Mouse (Mus musculus) brain, embryonic 14.5 days (tissue): ENCODE data around the gene Gm4763. TPM values are rescaled to one million over a fixed set of nuclear protein-coding genes. Genes with fewer than 3 reads are reported as not detected.

Source experiments
- DNase-seq: peaks from one replicate; pipeline ENCODE4 v3.0.0-alpha.2; 2011; ENCODE audit warnings: low read depth
- CTCF ChIP-seq: fragments of 200-500 bp; IDR thresholded peaks from 2 replicates; pipeline ENCODE4 v1.5.1; 2012; ENCODE audit warnings: inconsistent platforms, mild to moderate bottlenecking, moderate library complexity, borderline replicate concordance; ENCODE audit not compliant: insufficient read depth, insufficient read length; ENCODE audit errors: extremely low read depth
- POLR2A ChIP-seq: fragments of 200-500 bp; IDR thresholded peaks from 2 replicates; pipeline ENCODE4 v1.6.1; 2012; ENCODE audit warnings: mild to moderate bottlenecking, inconsistent platforms, borderline replicate concordance; ENCODE audit not compliant: poor library complexity, insufficient read depth, insufficient read length, severe bottlenecking; ENCODE audit errors: extremely low read depth
- polyA plus RNA-seq: library from polyadenylated mRNA; depleted of rRNA; stranded (reverse); fragments of >200 nt; gene quantifications from 2 replicates; pipeline ENCODE4 v1.2.3, GENCODE M21; 2012; rRNA removed

The Gm4763 gene
- polyA plus RNA-seq, 1 experiment: not detected

- no peak for DNase-seq
- TF ChIP-seq CTCF (no peak), POLR2A (no peak)
These were observed 50.1 kb downstream of the Gm4763 start, which contains the start of gene Tex101 for GRCm38 (mm10) chr7:24676575-24676974. Gene Tex101, minus strand, starts transcription at chr7:24676675.

- no peak for DNase-seq
- TF ChIP-seq POLR2A (no peak), CTCF (no peak)
These were observed 54.7 kb downstream of the Gm4763 start for GRCm38 (mm10) chr7:24671944-24672439.

Other genes starting within 250 kb of the Gm4763 start
- 178 and 268 TPM in 2 replicates for gene Cadm4, start 244.9 kb downstream of the Gm4763 start, polyA plus RNA-seq
- 269 and 420 TPM in 2 replicates for gene Zfp428, start 219.9 kb downstream of the Gm4763 start, polyA plus RNA-seq
- not detected in 2 replicates for gene AC161166.1, start 214.5 kb downstream of the Gm4763 start, polyA plus RNA-seq
- 55.4 and 66.4 TPM in 2 replicates for gene Irgq, start 196.2 kb downstream of the Gm4763 start, polyA plus RNA-seq
- gene Pinlyp, start 180.8 kb downstream of the Gm4763 start, polyA plus RNA-seq: 0.21 and 0.34 TPM in 2 replicates
- 71.6 and 84.1 TPM in 2 replicates for gene Xrcc1, start 180.6 kb downstream of the Gm4763 start, polyA plus RNA-seq
- gene Ethe1, start 139.4 kb downstream of the Gm4763 start, polyA plus RNA-seq: 14.4 and 18.8 TPM in 2 replicates
- 4.8 and 9.6 TPM in 2 replicates for gene Zfp575, start 139.3 kb downstream of the Gm4763 start, polyA plus RNA-seq
- gene Phldb3, start 116.1 kb downstream of the Gm4763 start, polyA plus RNA-seq: 0.30 and 0.59 TPM in 2 replicates
- gene Lypd3, start 90.4 kb downstream of the Gm4763 start, polyA plus RNA-seq: 1.8 and 2.9 TPM in 2 replicates
- not detected in 2 replicates for gene Tex101, start 50.2 kb downstream of the Gm4763 start, polyA plus RNA-seq
- gene BC049730, start 17.7 kb downstream of the Gm4763 start, polyA plus RNA-seq: not detected in 2 replicates
- 0.15 and 0.19 TPM in 2 replicates for gene Cd177, start 33.4 kb upstream of the Gm4763 start, polyA plus RNA-seq
- 0.19 and 0.24 TPM in 2 replicates for gene Ceacam10, start 50.3 kb upstream of the Gm4763 start, polyA plus RNA-seq
- gene Gm9844, start 135.3 kb upstream of the Gm4763 start, polyA plus RNA-seq: 42.6 and 58.0 TPM in 2 replicates
- gene Lypd4, start 143.0 kb upstream of the Gm4763 start, polyA plus RNA-seq: 0.08 TPM in 1 of 2 replicates, not detected in the other
- gene Dmrtc2, start 143.1 kb upstream of the Gm4763 start, polyA plus RNA-seq: 0.08 and 0.11 TPM in 2 replicates
- gene Rps19, start 157.5 kb upstream of the Gm4763 start, polyA plus RNA-seq: 624 and 715 TPM in 2 replicates
- gene Cd79a, start 170.5 kb upstream of the Gm4763 start, polyA plus RNA-seq: 0.31 and 0.67 TPM in 2 replicates
- gene Arhgef1, start 176.0 kb upstream of the Gm4763 start, polyA plus RNA-seq: 196 and 264 TPM in 2 replicates
- 5.9 and 11.2 TPM in 2 replicates for gene Gm4881, start 217.6 kb upstream of the Gm4763 start, polyA plus RNA-seq
- 244 and 306 TPM in 2 replicates for gene Rabac1, start 245.8 kb upstream of the Gm4763 start, polyA plus RNA-seq